Mouse (Mus musculus) megakaryocyte, embryonic 14.5 days (primary cell): ENCODE results near the gene Actrt2.

Experiments used
- FLI1 ChIP-seq: IDR thresholded peaks from 2 replicates; pipeline ENCODE4 v1.6.1; 2012; ENCODE audit warnings: low read length, inconsistent platforms, mixed read lengths
- GATA1 ChIP-seq: IDR thresholded peaks from 3 replicates; pipeline ENCODE4 v1.6.1; 2012; ENCODE audit warnings: mixed read lengths, low read length, inconsistent platforms, borderline replicate concordance

GRCm38 (mm10) chr4:154642496-154642895 is 25.2 kb downstream of the Actrt2 start:
- TF ChIP-seq GATA1, result no peak
- no peak for TF ChIP-seq FLI1
